ENCODE assay signal across 13 mouse cellular contexts in genomic region chr1:21049005-21049404, GRCm38 (mm10).
"Had no signal": no experiment of that assay in that cellular context is flagged by ENCODE, and none has a peak within 500 bp of the region (broad histone marks: within the 10 kb centered on the region; RNA-seq: fewer than 3 reads in every experiment).

No protein-coding gene starts in this region.

- ATAC-seq: intestine, embryonic 15.5 days; lung, postnatal 0 days had no signal

- DNase-seq: kidney, adult 11 months; kidney, adult 8-10 months; kidney, postnatal 10 days; kidney, postnatal 36 days; left cerebral cortex, postnatal 4 days; lung, embryonic 14.5 days; midbrain, embryonic 14.5 days; retina, postnatal 1 day; right cerebral cortex, postnatal 25 days; spleen, adult 18-20 months; thymus, postnatal 25 days had no signal
